Mouse (Mus musculus): ENCODE measurements around the gene Hcfc2. TPM values are rescaled to one million over a fixed set of nuclear protein-coding genes. Genes with fewer than 3 reads are reported as not detected.

Gene Hcfc2
- polyA plus RNA-seq, 1 experiment from 2014 or later, result 41.2 TPM

GRCm38 (mm10) chr10:82680769-82681168, 15.2 kb upstream of the Hcfc2 start:
- Histone ChIP-seq H3K9ac (no peak overlapping the region), H3K27ac (no peak overlapping the region), H3K9me3 (no peaks in the 10 kb centered on the region), H3K4me1 (replicated peaks) (no peaks in the 10 kb centered on the region), H3K4me2 (no peak overlapping the region), H3K36me3 (no peaks in the 10 kb centered on the region), H3K27me3 (no peaks in the 10 kb centered on the region), H3K4me3 (no peak overlapping the region)
- ATAC-seq (ENCODE audit: low FRiP score), result no peak
- WGBS, result 92% methylated on average over 5 of the region's 5 CpGs

- H3K9ac ChIP-seq, result no peak overlapping the region
- H3K9me3 ChIP-seq, result no peaks in the 10 kb centered on the region
- ATAC-seq (ENCODE audit: low FRiP score), result no peak
These were observed 14.3 kb upstream of the Hcfc2 start for GRCm38 (mm10) chr10:82681639-82682038.

GRCm38 (mm10) chr10:82685440-82685839, 10.5 kb upstream of the Hcfc2 start:
- Histone ChIP-seq H3K36me3 (no peaks in the 10 kb centered on the region), H3K9ac (no peak overlapping the region), H3K4me1 (replicated peaks) (peaks cover 2% of the 10 kb centered on the region; the same call in 1 of the 2 replicates), H3K4me2 (no peak overlapping the region), H3K4me3 (no peak overlapping the region), H3K27ac (no peak overlapping the region), H3K27me3 (peaks cover 2% of the 10 kb centered on the region; the same call in 1 of the 2 replicates), H3K9me3 (no peaks in the 10 kb centered on the region)
- 75% methylated on average over 2 of the region's 2 CpGs for WGBS
- no peak for ATAC-seq (ENCODE audit: low FRiP score)

More at GRCm38 (mm10) chr10:82681639-82682038, 14.3 kb upstream of the Hcfc2 start:
- Histone ChIP-seq H3K36me3 (no peaks in the 10 kb centered on the region), H3K4me2 (no peak overlapping the region), H3K4me1 (replicated peaks) (no peaks in the 10 kb centered on the region), H3K27me3 (no peaks in the 10 kb centered on the region), H3K4me3 (no peak overlapping the region), H3K27ac (no peak overlapping the region)
- WGBS, result 89% methylated on average over 7 of the region's 7 CpGs

GRCm38 (mm10) chr10:82689681-82690211, 6.2 kb upstream of the Hcfc2 start:
- H3K9me3 ChIP-seq, result no peaks in the 10 kb centered on the region
- no peak for ATAC-seq (ENCODE audit: low FRiP score)
- no peak overlapping the region for H3K9ac ChIP-seq
- H3K4me3 ChIP-seq, result no peak overlapping the region
- no peaks in the 10 kb centered on the region for H3K36me3 ChIP-seq
- no peak overlapping the region for H3K27ac ChIP-seq
- peaks cover 3% of the 10 kb centered on the region; the same call in 1 of the 2 replicates for H3K27me3 ChIP-seq
- H3K4me1 ChIP-seq (replicated peaks), result peaks cover 8% of the 10 kb centered on the region; the same call in 1 of the 2 replicates
- WGBS, result 82% methylated on average over 7 of the region's 7 CpGs
- H3K4me2 ChIP-seq, result no peak overlapping the region

GRCm38 (mm10) chr10:82690494-82690893, 5.5 kb upstream of the Hcfc2 start, which contains the start of gene Glt8d2:
Gene Glt8d2 (minus strand): TSS chr10:82690650.
- no peaks in the 10 kb centered on the region for H3K9me3 ChIP-seq
- H3K27ac ChIP-seq, result no peak within 1 kb of the TSS
- 0 out of 2 replicates have a peak within 1 kb of the TSS, but pooled peaks have one; percentile 36 for H3K9ac ChIP-seq
- no peak for ATAC-seq (ENCODE audit: low FRiP score)
- no peaks in the 10 kb centered on the region for H3K36me3 ChIP-seq
- H3K4me2 ChIP-seq, result peak within 1 kb of the TSS; percentile 39
- peaks cover 3% of the 10 kb centered on the region; the same call in 1 of the 2 replicates for H3K27me3 ChIP-seq
- no peak within 1 kb of the TSS for H3K4me3 ChIP-seq
- 12% methylated on average over 14 of the region's 14 CpGs for WGBS
- peaks cover 8% of the 10 kb centered on the region; the same call in 1 of the 2 replicates for H3K4me1 ChIP-seq (replicated peaks)

GRCm38 (mm10) chr10:82696453-82697079, 606 bp downstream of the Hcfc2 start:
- Histone ChIP-seq H3K9ac (no peak overlapping the region), H3K4me1 (replicated peaks) (peaks cover 20% of the 10 kb centered on the region), H3K27me3 (0 out of 2 replicates have a peak, but pooled peaks cover 3% of the 10 kb centered on the region), H3K36me3 (peaks cover 4% of the 10 kb centered on the region), H3K27ac (no peak overlapping the region), H3K4me3 (no peak overlapping the region), H3K4me2 (no peak overlapping the region), H3K9me3 (no peaks in the 10 kb centered on the region)
- WGBS, result 78% methylated on average over 4 of the region's 4 CpGs
- ATAC-seq (ENCODE audit: low FRiP score), result no peak

GRCm38 (mm10) chr10:82697305-82697898, 1.4 kb downstream of the Hcfc2 start:
- no peak overlapping the region for H3K4me3 ChIP-seq
- H3K4me2 ChIP-seq, result no peak overlapping the region
- H3K9me3 ChIP-seq, result no peaks in the 10 kb centered on the region
- 89% methylated on average over 3 of the region's 3 CpGs for WGBS
- no peak overlapping the region for H3K9ac ChIP-seq
- no peak overlapping the region for H3K27ac ChIP-seq
- peaks cover 10% of the 10 kb centered on the region for H3K36me3 ChIP-seq
- no peak for ATAC-seq (ENCODE audit: low FRiP score)
- H3K27me3 ChIP-seq, result 0 out of 2 replicates have a peak, but pooled peaks cover 3% of the 10 kb centered on the region
- H3K4me1 ChIP-seq (replicated peaks), result peaks cover 20% of the 10 kb centered on the region

GRCm38 (mm10) chr10:82698712-82699261, 2.8 kb downstream of the Hcfc2 start:
- Histone ChIP-seq H3K4me1 (replicated peaks) (peaks cover 20% of the 10 kb centered on the region), H3K36me3 (peaks cover 14% of the 10 kb centered on the region), H3K9me3 (no peaks in the 10 kb centered on the region), H3K27ac (peak overlapping the region; percentile 91), H3K4me3 (peak overlapping the region; percentile 92), H3K9ac (peak overlapping the region; percentile 89), H3K27me3 (0 out of 2 replicates have a peak, but pooled peaks cover 3% of the 10 kb centered on the region), H3K4me2 (peak overlapping the region; percentile 92)
- WGBS, result under 1% methylated on average over 42 of the region's 42 CpGs
- ATAC-seq (ENCODE audit: low FRiP score), result peak; percentile 95

GRCm38 (mm10) chr10:82699296-82699941, 3.5 kb downstream of the Hcfc2 start:
- Histone ChIP-seq H3K4me1 (replicated peaks) (peaks cover 20% of the 10 kb centered on the region), H3K36me3 (peaks cover 18% of the 10 kb centered on the region), H3K27ac (peak overlapping the region; percentile 91), H3K4me2 (peak overlapping the region; percentile 92), H3K27me3 (0 out of 2 replicates have a peak, but pooled peaks cover 3% of the 10 kb centered on the region), H3K9ac (peak overlapping the region; percentile 89), H3K9me3 (no peaks in the 10 kb centered on the region), H3K4me3 (peak overlapping the region; percentile 92)
- under 1% methylated on average over 50 of the region's 59 CpGs for WGBS
- ATAC-seq (ENCODE audit: low FRiP score), result peak; percentile 83

- H3K27me3 ChIP-seq, result no peaks in the 10 kb centered on the region
- no peaks in the 10 kb centered on the region for H3K9me3 ChIP-seq
- H3K36me3 ChIP-seq, result peaks cover 46% of the 10 kb centered on the region
- no peak overlapping the region for H3K9ac ChIP-seq
- H3K4me3 ChIP-seq, result no peak overlapping the region
- 0 out of 2 replicates have a peak, but pooled peaks cover 2% of the 10 kb centered on the region for H3K4me1 ChIP-seq (replicated peaks)
- H3K4me2 ChIP-seq, result no peak overlapping the region
- 66% methylated on average over 8 of the region's 8 CpGs for WGBS
- peak overlapping the region; percentile 3; the same call in 1 of the 2 replicates for H3K27ac ChIP-seq
- no peak for ATAC-seq (ENCODE audit: low FRiP score)
These were observed 45.4 kb downstream of the Hcfc2 start for GRCm38 (mm10) chr10:82741354-82741753.

- H3K4me2 ChIP-seq, result no peak overlapping the region
- H3K27ac ChIP-seq, result no peak overlapping the region
- no peak for ATAC-seq (ENCODE audit: low FRiP score)
- no peaks in the 10 kb centered on the region for H3K27me3 ChIP-seq
- peaks cover 51% of the 10 kb centered on the region for H3K36me3 ChIP-seq
- 92% methylated on average over 4 of the region's 4 CpGs for WGBS
- 0 out of 2 replicates have a peak, but pooled peaks cover 2% of the 10 kb centered on the region for H3K4me1 ChIP-seq (replicated peaks)
- no peak overlapping the region for H3K9ac ChIP-seq
- no peaks in the 10 kb centered on the region for H3K9me3 ChIP-seq
- H3K4me3 ChIP-seq, result no peak overlapping the region
These were observed 45.9 kb downstream of the Hcfc2 start for GRCm38 (mm10) chr10:82741876-82742275.

- WGBS, result 83% methylated on average over 1 of the region's 1 CpGs
- Histone ChIP-seq H3K9ac (no peak overlapping the region), H3K9me3 (no peaks in the 10 kb centered on the region), H3K36me3 (peaks cover 55% of the 10 kb centered on the region), H3K27me3 (no peaks in the 10 kb centered on the region), H3K4me2 (no peak overlapping the region), H3K4me1 (replicated peaks) (0 out of 2 replicates have a peak, but pooled peaks cover 2% of the 10 kb centered on the region), H3K4me3 (no peak overlapping the region), H3K27ac (no peak overlapping the region)
- ATAC-seq (ENCODE audit: low FRiP score), result no peak
These were observed 46.6 kb downstream of the Hcfc2 start for GRCm38 (mm10) chr10:82742578-82742977.
